Mouse (Mus musculus) monocyte, adult 5-6 weeks (primary cell): ENCODE data around the gene Mynn. TPM values are rescaled to one million over a fixed set of nuclear protein-coding genes. Genes with fewer than 3 reads are reported as not detected.

Experiments
- ATAC-seq: fragments of 153-309, 156-312 bp; replicated peaks from 2 replicates; pipeline ENCODE4 v1.8.0; 2017; ENCODE audit warnings: mild to moderate bottlenecking; ENCODE audit not compliant: low TSS enrichment, insufficient number of reproducible peaks, severe bottlenecking, poor library complexity, low FRiP score
- total RNA-seq: library from RNA; stranded (forward); fragments of 200-1000, 200-491, 200-594 nt; gene quantifications from 3 replicates; pipeline ENCODE4 v1.2.3, GENCODE M21; 2017

The Mynn gene
- total RNA-seq, 1 experiment from 2014 or later, result 32.7 TPM

GRCm38 (mm10) chr3:30620132-30620531, 18.3 kb downstream of the Mynn start:
- ATAC-seq, result no peak

- ATAC-seq, result no peak
Observed at GRCm38 (mm10) chr3:30633681-30634080, 31.8 kb downstream of the Mynn start.

- ATAC-seq, result no peak
Observed at GRCm38 (mm10) chr3:30635629-30636028, 33.8 kb downstream of the Mynn start.

GRCm38 (mm10) chr3:30644207-30644606, 42.3 kb downstream of the Mynn start, which contains the start of gene Lrriq4:
TSS of gene Lrriq4 (plus strand) at chr3:30644507.
- ATAC-seq, result no peak

GRCm38 (mm10) chr3:30646761-30647160, 44.9 kb downstream of the Mynn start:
- no peak for ATAC-seq

- peak; percentile 80 for ATAC-seq
Observed at GRCm38 (mm10) chr3:30647440-30648090, 45.7 kb downstream of the Mynn start, which contains the start of gene Lrrc34. TSS of gene Lrrc34 (minus strand) at chr3:30647869.

GRCm38 (mm10) chr3:30648466-30648865, 46.6 kb downstream of the Mynn start:
- ATAC-seq, result no peak

- no peak for ATAC-seq
Observed at GRCm38 (mm10) chr3:30650062-30650841, 48.4 kb downstream of the Mynn start.

- ATAC-seq, result no peak
Observed at GRCm38 (mm10) chr3:30655937-30656336, 54.1 kb downstream of the Mynn start.

- no peak for ATAC-seq
Observed at GRCm38 (mm10) chr3:30658486-30658885, 56.6 kb downstream of the Mynn start.

Other genes with a start within 250 kb of the Mynn start
- gene Mecom, start 54.1 kb upstream of the Mynn start, total RNA-seq, result not detected in 3 replicates
- 1.1 TPM in 1 of 3 replicates, not detected in the others for gene Actrt3, start 2.1 kb upstream of the Mynn start, total RNA-seq
- not detected in 3 replicates for gene Lrriq4, start 42.4 kb downstream of the Mynn start, total RNA-seq
- gene Lrrc34, start 45.8 kb downstream of the Mynn start, total RNA-seq, result not detected in 3 replicates
- gene Lrrc31, start 97.8 kb downstream of the Mynn start, total RNA-seq, result not detected in 3 replicates
- gene Samd7, start 144.2 kb downstream of the Mynn start, total RNA-seq, result not detected in 3 replicates
- 127 to 145 TPM (median 128 TPM) in 3 replicates for gene Sec62, start 190.8 kb downstream of the Mynn start, total RNA-seq